Mouse (Mus musculus): ENCODE data around the gene Pcdh19.
"Not testable (repeated sequence)": the region's sequence is repeated elsewhere in the genome, so short reads cannot be mapped to it uniquely, and the experiment has no call there.

The Pcdh19 gene

DNA sequence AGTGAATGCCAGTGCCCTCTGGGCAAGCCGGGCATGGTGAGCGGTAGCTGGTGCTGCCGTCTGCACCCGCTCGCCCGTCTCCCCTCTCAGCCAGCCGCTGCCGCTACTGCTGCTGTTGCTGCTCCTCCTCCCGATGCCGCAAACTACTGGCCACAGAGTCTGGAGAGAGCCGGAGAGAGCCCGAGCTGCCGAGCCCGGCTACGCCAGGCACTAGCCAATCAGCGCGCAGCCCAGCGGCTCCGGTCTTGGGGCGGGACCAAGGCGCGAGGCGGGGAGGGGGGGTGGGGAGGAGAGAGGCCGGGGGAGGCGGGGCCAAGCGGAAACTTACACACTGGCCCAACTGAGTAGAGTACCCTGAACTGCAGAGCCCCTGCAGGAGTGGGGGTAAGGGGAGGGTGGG is at the start of gene Pcdh19:
Gene Pcdh19, minus strand, starts transcription at position 148 of the 400 bp plus-strand sequence.
- no peak for DNase-seq (ENCODE audit: low spot score in 2 of 2)

DNA sequence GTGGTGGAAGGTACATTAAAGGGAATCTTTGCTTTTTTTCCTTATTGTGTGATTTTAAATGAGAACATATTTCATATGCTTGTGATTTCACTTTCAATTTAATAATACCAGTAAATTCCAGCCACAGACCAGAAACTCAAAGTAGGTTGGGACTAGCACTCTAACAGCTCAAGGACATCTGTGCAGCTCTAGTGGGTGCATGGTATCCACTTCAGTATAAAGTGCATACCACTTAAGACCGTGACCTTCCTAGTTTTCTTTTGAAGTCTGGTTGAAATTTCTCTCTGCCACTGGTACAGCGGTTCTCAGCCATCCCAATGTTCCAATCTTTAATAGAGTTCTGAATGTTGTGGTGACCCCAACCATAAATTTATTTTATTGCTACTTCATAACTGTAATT is 47.1 kb upstream of the Pcdh19 start:
- no peak for DNase-seq (ENCODE audit: low spot score in 2 of 2)

DNA sequence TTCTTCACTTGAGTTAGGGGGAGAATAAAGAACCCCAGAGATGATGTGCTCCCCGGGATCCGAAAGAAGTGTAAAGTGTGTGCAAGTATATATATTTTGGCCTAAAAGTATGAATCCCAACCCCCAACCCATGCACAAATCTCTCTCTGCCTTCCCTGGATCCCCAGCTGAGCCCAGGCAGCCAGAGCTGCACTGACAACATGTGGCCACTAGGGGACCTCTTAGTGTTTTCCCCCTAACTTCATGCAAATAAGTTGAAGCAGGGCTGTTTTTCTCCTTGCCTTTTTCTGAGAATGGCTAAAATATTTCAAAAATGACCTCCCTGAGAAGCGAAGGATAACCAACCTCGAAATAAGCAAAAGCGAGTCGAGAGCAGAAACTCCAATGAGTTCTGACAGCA is 46.2 kb upstream of the Pcdh19 start:
- no peak for DNase-seq (ENCODE audit: low spot score in 2 of 2)

DNA sequence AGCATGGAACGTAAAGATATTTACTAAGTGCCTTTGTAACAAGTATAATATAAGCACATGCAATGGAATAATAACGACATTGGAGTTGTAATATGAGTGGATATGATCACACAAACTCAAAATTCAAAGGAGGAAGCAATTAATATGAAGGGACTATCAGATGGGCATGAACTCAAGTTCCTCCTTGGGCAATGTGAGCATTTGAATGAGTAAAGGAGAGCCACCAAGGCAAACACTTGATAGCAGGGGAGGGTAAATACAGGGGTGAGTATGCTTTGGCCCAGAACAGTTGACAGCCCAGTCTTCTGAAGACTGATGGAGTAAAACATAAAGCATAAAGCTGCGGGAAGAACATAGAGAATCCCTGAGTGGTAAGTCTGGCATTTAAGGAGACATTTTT is 32.7 kb upstream of the Pcdh19 start:
- no peak for DNase-seq (ENCODE audit: low spot score in 2 of 2)

DNA sequence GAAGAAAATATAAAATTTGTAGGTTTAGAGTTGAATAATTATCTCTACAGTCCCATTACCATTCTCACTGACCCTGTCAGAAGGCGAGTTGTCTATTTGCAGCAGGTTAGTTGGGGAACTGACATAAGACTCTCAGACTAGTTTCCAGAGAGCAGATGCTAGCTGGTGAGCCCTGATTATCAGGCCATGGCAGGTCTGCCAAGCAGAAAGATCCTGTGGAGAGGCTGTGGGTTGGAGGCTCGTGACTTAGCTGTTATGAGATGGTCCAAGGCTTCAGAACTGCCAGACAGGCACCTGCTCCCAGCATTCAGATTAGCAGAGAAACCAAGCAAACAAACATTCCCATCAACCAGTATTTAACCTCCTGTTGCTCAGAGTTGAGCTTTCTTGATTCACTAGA is 21.8 kb upstream of the Pcdh19 start:
- DNase-seq (ENCODE audit: low spot score in 2 of 2) = no peak

DNA sequence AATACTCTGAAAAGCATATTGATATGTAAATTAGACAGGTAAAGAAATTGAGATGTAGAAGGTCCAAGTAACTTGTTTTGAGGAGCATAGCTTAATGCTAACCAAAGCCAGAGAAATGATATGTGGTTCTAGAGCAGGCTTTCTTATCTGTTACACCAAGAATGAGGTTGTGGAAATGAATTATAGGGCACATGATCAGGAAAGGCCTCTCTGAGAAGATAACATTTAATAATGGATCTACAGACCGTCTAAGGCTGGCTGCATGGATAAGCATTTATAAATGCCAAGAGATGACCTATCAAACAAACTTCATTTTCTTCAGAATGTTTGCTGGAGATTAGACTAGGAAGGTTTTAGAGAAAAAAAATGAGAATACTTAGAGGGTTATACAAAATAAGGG is 14.1 kb upstream of the Pcdh19 start:
- DNase-seq (ENCODE audit: low spot score in 2 of 2) = no peak

DNA sequence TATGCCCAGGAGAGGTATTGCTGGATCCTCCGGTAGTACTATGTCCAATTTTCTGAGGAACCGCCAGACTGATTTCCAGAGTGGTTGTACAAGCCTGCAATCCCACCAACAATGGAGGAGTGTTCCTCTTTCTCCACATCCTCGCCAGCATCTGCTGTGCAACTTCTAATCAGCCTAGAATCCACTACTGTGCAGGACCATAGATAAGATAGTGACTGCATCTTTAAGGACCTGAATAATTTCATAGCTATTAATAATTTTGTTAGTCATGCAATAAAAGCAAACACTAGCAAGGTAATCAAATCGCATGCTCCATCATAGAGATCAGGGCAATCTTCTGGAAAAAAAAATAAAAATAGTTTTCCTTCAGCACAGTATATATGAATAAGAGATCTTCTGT is 9.1 kb upstream of the Pcdh19 start:
- not testable (repeated sequence) for DNase-seq (ENCODE audit: low spot score in 2 of 2)

DNA sequence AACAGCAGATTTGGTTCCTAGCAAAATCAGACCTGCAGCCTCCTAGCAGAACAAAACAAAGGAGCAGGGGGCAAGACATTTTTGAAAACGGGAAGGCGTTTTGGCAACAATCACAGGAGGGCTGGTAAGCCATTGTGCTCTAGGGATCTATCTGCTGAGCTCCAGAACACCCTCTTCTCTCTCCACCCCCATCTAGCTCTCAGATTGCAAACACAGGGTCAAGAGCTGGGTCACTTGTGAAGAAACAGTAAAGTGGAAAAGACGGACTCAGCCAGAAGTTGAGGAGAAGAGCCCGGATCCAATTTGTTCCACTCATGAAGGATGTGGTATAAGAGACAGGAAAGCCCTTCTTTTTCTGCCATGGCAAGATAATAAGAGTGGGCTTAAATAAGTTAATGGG is 7.7 kb upstream of the Pcdh19 start:
- DNase-seq (ENCODE audit: low spot score in 2 of 2) = no peak

DNA sequence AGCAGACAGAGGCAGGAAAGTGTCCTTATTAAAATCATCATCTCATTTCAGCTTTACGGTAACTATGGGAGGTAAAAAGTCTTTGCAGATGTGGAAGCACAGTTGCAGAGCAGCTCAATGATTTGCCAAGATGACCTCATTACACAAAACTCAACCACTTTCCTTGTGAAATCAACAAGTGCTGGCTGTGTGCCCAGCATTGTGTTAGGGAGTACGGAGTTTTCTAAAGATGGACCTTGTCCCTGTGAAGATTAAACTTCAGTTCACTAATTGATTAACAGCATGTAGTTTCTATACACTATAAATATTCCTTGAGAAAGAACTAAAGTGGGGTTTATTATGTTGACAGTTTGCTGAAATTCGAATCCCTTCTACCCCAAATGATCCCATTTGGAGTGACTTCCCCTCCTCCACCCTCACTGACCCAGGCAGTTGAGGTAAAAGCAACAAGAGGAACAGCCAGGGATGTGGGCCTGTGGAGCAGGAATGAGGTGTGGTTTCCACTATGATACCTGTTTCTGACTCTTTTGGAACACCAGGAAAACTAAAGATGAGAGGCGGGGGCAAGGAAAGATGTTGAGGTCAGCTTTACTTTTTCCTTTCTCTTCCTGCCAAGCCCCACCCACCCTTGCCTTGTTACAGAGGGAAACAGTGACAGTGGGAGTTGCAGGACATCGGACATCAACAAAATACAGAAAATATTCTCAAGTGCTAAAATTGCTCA is 4.4 kb upstream of the Pcdh19 start:
- no peak for DNase-seq (ENCODE audit: low spot score in 2 of 2)

DNA sequence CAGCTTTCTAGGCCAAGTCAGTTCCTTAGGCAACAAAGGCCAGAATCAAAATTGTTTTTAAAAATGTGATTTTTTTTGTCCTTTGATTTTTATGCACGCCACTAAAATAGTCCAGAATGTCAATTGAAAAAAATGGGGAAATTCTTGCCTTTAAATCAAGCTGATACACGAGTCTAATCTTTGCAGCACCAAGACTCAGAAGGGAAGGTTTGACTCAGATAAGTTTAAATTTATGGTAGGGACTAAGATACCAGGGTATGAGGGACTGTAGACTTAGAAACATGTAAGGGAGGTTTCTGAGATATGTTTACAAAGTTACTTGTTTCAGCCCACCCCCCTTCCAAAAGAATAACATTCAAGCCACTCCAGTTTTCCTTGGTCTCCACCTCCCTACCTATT is 3.6 kb upstream of the Pcdh19 start:
- DNase-seq (ENCODE audit: low spot score in 2 of 2) = no peak

DNA sequence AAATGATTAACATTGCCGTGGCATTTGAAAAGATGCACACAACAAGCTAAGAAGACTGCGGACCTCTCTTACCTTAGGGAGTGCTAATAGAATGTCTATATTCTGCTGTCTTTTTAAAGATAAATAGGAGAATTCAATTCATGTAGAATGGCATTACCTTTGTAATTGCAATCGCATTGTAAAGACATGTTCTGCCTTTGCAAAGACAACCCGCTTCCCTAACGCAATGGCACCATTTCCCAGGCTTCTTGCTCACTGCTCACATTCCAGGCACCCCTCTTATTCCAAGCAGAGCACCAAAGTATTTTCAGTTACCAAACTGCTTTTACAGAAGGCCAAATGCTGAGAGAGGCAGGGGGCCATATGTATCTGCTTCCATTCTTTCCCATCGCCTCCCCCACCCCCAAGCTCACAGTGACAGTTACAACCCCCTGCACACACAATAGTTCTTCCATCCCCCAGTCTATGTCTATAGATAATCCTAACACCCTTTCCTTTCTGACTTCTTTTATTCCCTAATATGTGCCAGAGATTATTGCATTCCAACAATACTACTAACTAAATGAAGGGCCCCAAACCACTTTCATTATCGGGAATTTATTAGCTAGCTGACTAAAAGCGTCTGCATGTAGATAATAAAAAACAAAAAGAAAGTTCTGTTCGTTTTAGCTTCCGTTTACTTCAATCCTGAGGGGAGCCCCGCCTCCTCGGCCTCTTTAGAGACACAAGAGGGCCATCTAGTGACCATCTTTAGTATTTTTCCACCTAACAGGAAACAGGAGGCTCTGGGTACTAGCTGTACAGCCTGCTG is 3.0 kb upstream of the Pcdh19 start:
- DNase-seq (ENCODE audit: low spot score in 2 of 2) = no peak

DNA sequence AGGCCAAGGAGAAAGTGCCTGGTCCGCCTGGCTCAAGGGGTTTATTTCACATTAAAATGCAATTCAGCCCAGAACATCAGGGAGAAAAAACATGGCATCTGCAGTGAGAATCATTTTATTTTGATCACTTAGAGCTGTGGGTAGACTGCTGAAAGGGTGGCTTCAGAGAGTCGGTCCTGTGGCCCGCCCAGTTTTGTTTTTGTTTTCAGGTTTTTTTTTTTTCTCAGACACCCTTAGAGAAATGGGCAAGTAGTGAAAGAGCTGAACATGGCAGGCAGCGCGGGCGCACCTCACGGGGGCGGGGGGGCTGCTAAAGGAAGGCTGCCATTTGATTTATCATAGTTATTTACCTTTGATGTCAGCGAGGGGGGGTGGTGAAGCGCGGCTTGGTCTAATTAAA is 2.0 kb upstream of the Pcdh19 start:
- DNase-seq (ENCODE audit: low spot score in 2 of 2) = no peak

DNA sequence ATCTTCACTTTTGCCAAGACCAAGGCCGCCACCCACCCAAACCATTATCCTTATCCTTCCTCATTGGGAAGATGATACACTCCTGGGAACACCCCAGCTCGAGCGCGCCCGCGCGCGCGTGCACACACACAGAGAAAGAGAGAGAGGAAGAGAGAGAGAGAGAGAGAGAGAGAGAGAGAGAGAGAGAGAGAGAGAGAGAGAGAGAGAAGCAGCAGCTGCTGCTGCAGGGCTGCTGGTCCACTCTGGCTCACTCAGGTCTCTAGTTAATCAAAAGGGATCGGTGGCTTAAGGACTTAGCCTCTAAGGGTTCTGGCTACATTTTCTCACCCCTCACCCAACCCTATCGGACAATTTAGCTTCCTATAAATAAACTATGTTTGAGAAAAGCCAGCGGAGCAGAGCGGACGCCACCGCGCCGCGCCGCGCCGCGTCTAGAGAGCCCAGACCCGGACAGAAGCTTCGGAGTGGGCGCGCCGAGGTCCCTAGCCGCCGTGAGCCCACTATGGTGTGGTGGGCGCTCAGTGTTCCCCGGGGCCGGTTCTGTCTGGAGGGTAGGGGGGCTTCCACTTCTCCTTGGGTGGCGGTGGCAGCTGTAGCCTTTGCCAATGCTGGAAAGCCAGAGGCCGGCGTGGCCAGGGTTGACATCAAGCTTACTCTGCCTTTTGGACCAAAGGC is 926 bp upstream of the Pcdh19 start:
- DNase-seq (ENCODE audit: low spot score in 2 of 2) = no peak

DNA sequence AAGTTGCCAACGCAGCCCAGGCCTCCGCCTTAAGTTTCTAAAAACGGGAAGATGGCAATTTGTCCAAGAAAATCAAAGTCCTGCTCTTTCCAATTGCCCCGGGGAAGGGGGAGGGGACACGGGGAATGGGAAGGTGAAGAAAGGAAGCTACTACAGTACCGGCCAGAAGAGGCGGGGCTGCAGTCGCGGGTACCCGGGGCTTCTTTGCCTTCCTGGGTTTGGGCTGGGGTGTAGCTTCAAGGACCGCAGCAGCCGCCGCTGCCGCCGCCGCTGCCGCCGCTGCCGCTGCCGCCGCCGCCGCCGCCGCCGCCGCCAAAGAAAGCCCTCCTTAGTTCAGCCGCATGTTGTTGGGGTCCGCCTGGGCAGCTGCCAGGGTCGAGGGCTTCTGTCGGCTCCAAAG is 631 bp downstream of the Pcdh19 start:
- no peak for DNase-seq (ENCODE audit: low spot score in 2 of 2)

DNA sequence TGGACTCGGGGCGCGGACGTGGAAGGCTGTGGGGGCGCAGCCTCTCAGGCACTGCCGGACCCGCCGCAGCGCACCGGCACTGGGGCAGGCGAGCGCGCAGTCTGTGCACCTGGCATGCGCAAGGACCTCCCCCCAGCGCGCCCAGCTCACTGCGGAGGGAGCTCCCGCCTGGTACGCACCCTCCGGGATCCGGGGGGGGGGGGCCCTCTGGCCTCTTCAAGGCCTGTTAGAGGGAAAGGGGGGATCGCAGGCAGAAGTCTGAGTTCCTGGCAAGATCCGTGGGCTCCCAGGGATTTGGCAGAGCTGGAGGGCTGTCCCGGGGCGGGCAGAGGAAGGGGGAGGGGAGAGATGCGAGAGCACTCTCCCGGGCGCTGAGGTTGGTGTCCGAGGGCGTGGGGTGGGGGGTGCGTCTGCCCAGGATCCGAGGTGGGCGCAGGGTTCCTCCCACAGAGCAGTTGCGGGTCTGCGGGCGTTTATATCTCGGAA is 1.1 kb downstream of the Pcdh19 start:
- DNase-seq (ENCODE audit: low spot score in 2 of 2) = no peak

DNA sequence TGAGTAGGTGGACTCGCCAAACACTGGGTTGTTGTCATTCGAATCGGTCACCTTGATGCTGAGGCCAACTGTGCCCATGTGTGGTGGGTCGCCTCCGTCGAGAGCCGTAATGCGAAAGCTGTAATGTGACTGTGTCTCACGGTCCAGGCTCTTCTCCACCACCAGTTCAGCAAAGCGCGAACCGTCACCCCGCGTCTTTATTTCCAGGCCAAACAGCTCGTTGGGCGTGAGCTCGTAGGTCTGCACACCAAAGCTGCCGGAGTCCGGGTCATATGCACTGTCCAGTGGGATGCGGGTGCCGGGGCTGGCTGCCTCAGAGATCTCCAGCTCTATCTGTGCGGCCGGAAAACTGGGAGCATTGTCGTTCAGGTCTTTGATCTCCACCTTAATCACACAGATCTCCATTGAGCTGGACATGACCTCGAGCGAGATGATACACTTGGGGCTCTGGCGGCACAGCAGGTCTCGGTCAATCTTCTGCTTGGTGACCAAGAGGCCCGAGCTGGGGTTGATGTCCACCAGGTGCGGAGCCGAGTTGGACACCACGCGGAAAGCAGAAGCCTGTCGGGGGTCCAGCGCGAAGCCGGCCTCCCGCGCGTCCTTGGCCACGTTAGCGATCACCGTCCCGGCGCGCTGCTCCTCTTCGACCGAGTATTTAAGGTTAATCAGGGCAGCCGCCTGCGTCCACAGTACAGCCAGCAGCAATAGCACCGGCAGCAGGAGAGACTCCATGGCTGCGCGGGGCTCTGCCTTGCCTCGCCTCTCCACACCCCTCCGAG is 2.1 kb downstream of the Pcdh19 start:
- no peak for DNase-seq (ENCODE audit: low spot score in 2 of 2)

DNA sequence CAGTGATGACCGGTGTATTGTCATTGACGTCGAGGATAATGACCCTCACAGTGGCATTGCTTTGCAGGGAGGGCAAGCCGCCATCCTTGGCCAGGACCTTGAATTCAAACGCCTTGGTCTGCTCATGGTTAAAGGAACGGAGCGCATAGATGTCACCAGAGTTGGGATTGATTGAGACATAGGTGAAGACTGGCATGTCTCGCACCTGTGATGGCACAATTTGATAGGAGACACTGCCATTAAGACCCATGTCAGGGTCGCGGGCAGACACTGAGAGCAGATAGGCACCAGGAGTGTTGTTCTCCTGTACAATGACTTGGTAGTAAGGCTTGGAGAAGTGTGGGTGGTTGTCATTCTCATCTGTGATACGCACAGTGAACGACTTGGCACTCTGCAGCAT is 3.2 kb downstream of the Pcdh19 start:
- no peak for DNase-seq (ENCODE audit: low spot score in 2 of 2)

DNA sequence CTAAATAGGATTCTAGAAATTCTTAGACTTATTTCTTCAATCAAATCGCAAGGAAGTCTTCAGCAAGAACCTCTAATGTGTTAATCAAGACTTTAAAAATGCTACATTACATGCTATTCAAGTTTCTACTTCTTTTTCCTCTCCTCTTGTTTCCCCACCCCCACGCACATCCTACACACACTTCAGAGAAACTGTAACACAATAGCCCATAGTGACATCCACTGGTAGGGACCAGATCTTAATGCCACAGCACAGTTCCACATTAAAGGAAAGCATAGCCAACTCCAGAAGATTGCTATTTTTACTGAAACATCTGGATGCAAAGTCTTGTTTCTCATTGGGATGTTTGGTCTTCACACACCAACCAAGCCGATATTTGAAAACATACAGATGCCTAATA is 4.8 kb downstream of the Pcdh19 start:
- no peak for DNase-seq (ENCODE audit: low spot score in 2 of 2)

DNA sequence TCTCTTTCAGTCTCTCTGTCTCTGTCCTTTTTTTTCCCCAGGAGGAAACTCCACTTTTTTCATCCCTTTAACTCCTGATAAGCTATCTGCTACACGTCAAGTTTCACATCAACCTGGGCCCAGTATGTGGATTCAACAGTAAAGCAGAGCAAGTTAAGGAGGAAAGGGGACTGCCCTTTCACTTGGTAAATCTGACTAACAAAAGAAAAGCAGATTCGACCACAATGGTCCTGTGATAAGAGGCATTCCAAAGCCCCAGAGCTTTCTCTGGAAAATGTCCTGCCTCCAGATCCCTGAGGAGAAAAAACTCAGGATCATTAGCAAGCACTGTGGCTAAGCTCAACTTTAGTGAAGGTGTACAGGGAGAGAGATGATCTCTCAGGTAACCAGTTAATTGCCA is 13.7 kb downstream of the Pcdh19 start:
- no peak for DNase-seq (ENCODE audit: low spot score in 2 of 2)

DNA sequence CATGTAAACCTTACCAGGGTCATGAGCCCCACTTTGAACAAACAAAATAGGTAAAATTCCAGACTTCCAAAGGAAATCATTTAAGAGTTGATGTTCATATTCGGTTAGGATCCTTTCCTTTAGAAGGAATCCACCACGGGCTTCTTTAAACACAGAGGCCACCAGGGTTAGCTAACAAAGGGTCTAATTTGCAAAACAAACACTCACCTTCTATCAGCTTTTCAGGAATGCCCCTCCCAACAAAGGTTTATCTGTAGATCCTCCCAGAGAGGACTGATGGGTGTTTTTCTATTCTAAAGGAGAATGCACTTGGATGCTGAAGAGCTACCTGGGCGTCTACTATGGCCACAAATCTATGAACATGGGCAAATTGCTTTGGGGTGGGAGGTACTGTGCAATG is 15.0 kb downstream of the Pcdh19 start:
- no peak for DNase-seq (ENCODE audit: low spot score in 2 of 2)

DNA sequence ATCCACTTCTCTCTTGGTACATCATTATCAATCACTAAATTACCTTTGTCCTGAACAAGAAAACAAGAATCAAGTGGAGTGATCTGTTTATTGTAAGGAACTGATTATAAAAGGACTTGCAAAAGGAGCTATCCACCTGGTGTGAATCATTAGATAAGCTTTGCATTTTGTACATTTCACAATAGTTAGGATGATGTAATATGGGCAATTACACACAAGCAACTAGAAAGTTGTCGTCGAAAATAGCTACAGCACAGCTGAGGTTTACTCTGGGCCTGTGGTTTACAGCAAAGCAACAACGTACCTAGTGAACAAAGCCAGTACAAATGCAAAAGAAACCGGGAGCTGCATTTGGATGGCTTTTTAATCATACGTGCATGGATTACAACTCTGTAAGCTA is 28.7 kb downstream of the Pcdh19 start:
- DNase-seq (ENCODE audit: low spot score in 2 of 2) = no peak

All from spleen, postnatal 14 days (tissue).